Mouse (Mus musculus) adrenal gland, postnatal 4 days (tissue): ENCODE data around the gene Myh7b. TPM values are rescaled to one million over a fixed set of nuclear protein-coding genes. Genes with fewer than 3 reads are reported as not detected.
A peak's percentile ranks its signal among the peaks of the same experiment; 100 is the strongest.

ENCODE experiments used
- DNase-seq, 2 experiments: peaks; one replicate each; pipeline ENCODE4 v3.0.0; 2021 to 2022; ENCODE audit warnings: low spot score in 2 of 2, mixed read lengths in 2 of 2
- microRNA-seq: library from miRNA; unstranded; fragments of <30 nt; microRNA quantifications from one replicate; pipeline ENCODE4 v1.2.0, GENCODE M21; 2021
- total RNA-seq, 2 experiments: library from RNA; stranded (reverse); gene quantifications; 2 replicates each; pipeline ENCODE4 v1.2.3; 2021

The Myh7b gene
- total RNA-seq, 2 experiments from 2014 or later: 0.62 to 1.8 TPM

DNA sequence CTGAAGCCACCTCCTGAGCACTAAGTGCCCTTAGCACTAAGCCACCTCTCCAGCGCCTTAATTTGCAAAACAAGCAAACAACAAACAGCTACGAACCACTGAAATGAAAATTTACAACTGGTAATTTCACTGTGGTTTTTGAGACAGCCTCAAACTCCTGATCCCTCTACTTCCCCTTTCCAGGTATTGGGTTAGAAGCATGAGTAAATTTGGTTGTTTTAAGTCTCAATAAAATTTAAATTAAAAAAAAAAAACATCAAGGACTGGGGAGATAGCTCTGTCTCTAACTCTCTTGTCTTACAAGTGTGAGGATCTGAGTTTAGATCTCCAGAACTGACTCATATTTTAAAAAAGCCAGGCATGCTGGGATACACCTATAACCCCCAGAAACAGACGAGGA lies 72.1 kb downstream of the Myh7b start:
- no peak for DNase-seq

DNA sequence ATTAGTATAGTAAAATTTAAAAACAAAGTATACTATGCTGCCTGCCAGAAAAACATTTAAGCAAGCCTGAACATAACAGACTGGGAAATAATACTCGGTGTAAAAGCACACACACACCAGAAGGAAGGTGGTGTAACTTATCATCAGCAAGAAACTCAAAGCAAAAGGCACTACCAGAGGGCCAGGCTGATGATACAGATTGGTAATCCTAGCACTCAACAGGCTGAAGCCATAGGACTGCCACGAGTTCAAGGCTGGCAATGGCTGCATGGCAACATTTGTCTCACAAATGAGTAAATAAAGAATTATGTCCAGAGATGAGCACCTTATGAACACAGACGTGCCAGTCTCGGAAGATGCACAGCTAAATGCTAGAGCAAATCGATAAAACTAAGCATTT lies 72.8 kb downstream of the Myh7b start:
- DNase-seq: no peak

Small RNAs within 50 kb of the gene (microRNA-seq; reads per million reads assigned to microRNA genes)
- 6.0 reads per million, percentile 17 among the genes with 10 or more reads in this experiment for gene Mir499

Other genes with a start within 250 kb of the Myh7b start
- 100 to 1,000 TPM; 156 to 163 TPM for gene Trp53inp2, start 230.2 kb upstream of the Myh7b start, total RNA-seq
- gene Ncoa6, start 137.3 kb upstream of the Myh7b start, total RNA-seq: 10 to 100 TPM; 54.8 to 65.8 TPM
- 10 to 100 TPM; 20.5 to 26.1 TPM for gene Acss2, start 93.3 kb upstream of the Myh7b start, total RNA-seq
- gene Ggt7, start 93.0 kb upstream of the Myh7b start, total RNA-seq: 1 to 10 TPM; 7.5 to 8.2 TPM
- 10 to 100 TPM; 38.7 to 39.6 TPM for gene Gss, start 18.4 kb upstream of the Myh7b start, total RNA-seq
- 100 to 1,000 TPM; 129 to 141 TPM for gene Trpc4ap, start 81.2 kb downstream of the Myh7b start, total RNA-seq
- 10 to 100 TPM; 42.0 to 43.8 TPM for gene Edem2, start 118.3 kb downstream of the Myh7b start, total RNA-seq
- not detected for gene Gm17581, start 124.7 kb downstream of the Myh7b start, total RNA-seq
- 10 to 100 TPM; 30.2 to 32.7 TPM for gene Procr, start 139.9 kb downstream of the Myh7b start, total RNA-seq
- 1 to 10 TPM; 5.3 to 6.9 TPM for gene Mmp24, start 164.1 kb downstream of the Myh7b start, total RNA-seq
- 10 to 100 TPM; 72.5 to 72.6 TPM for gene BC029722, start 208.2 kb downstream of the Myh7b start, total RNA-seq
- 100 to 1,000 TPM; 137 to 148 TPM for gene Eif6, start 215.7 kb downstream of the Myh7b start, total RNA-seq
- not detected for gene Fam83c, start 223.6 kb downstream of the Myh7b start, total RNA-seq